Mouse (Mus musculus) cortical plate, adult 2 months (tissue): ENCODE measurements around the gene Stk38l.

Experiments used
- CTCF ChIP-seq: fragments of 200-500 bp; IDR thresholded peaks from 2 replicates; pipeline ENCODE4 v1.5.1; 2011; ENCODE audit warnings: mild to moderate bottlenecking, control low read depth, low read length; ENCODE audit not compliant: insufficient read depth; ENCODE audit errors: extremely low read depth
- POLR2A ChIP-seq: fragments of 200-500 bp; IDR thresholded peaks from 2 replicates; pipeline ENCODE4 v1.6.1; 2011; ENCODE audit warnings: mild to moderate bottlenecking, low read length, control low read depth; ENCODE audit not compliant: insufficient read depth; ENCODE audit errors: extremely low read depth

- TF ChIP-seq POLR2A (no peak), CTCF (no peak)
These were observed 56.8 kb downstream of the Stk38l start for GRCm38 (mm10) chr6:146781566-146781965.
